Mouse (Mus musculus) hindbrain, embryonic 15.5 days (tissue): ENCODE results near the gene Ing2. TPM values are rescaled to one million over a fixed set of nuclear protein-coding genes. Genes with fewer than 3 reads are reported as not detected.

ENCODE experiments used
- ATAC-seq: fragments of 200-750 bp; cut with Nextera tagmentation; 2 replicates; pipeline ENCODE4 v1.8.0; 2017; ENCODE audit warnings: low read depth, moderate number of reproducible peaks, moderate TSS enrichment; ENCODE audit not compliant: low FRiP score
- H3K27ac ChIP-seq: fragments of 300-500 bp; sonication (generic); replicated peaks from 2 replicates; pipeline ENCODE4 v1.5.1; 2015; ENCODE audit warnings: mild to moderate bottlenecking, inconsistent platforms
- H3K27me3 ChIP-seq: fragments of 300-500 bp; sonication (generic); 2 replicates; pipeline ENCODE4 v1.6.1; 2015; ENCODE audit warnings: control low read depth, inconsistent platforms
- H3K36me3 ChIP-seq: fragments of 300-500 bp; sonication (generic); 2 replicates; pipeline ENCODE4 v1.6.1; 2015; ENCODE audit warnings: control low read depth, inconsistent platforms
- H3K4me1 ChIP-seq: fragments of 300-500 bp; sonication (generic); replicated peaks from 2 replicates; pipeline ENCODE4 v1.6.1; 2015; ENCODE audit warnings: control low read depth, inconsistent platforms
- H3K4me2 ChIP-seq: fragments of 300-500 bp; sonication (generic); 2 replicates; pipeline ENCODE4 v1.6.1; 2015; ENCODE audit warnings: moderate library complexity, mild to moderate bottlenecking, inconsistent platforms
- H3K4me3 ChIP-seq: fragments of 300-500 bp; sonication (generic); 2 replicates; pipeline ENCODE4 v1.5.1; 2015; ENCODE audit warnings: mild to moderate bottlenecking, inconsistent platforms
- H3K9ac ChIP-seq: fragments of 300-500 bp; sonication (generic); 2 replicates; pipeline ENCODE4 v1.6.1; 2015; ENCODE audit warnings: inconsistent platforms
- H3K9me3 ChIP-seq: fragments of 300-500 bp; sonication (generic); 2 replicates; pipeline ENCODE4 v1.6.1; 2016; ENCODE audit warnings: control low read depth, inconsistent platforms
- WGBS: fragments of 180-500 bp; shearing (Covaris S2); methylation state at CpG from one replicate; pipeline ENCODE4 v1.1.7; 2015; 5-methylcytosine and 5-hydroxymethylcytosine counted together
- polyA plus RNA-seq: library from polyadenylated mRNA; unstranded; fragments of >200 nt; fragmentation: Nextera tagmentation; extraction: Ambion mirVana; gene quantifications from 2 replicates; pipeline ENCODE4 v1.2.1, GENCODE M21; 2015

Gene Ing2
- polyA plus RNA-seq, 1 experiment from 2014 or later, result 6.7 TPM

DNA sequence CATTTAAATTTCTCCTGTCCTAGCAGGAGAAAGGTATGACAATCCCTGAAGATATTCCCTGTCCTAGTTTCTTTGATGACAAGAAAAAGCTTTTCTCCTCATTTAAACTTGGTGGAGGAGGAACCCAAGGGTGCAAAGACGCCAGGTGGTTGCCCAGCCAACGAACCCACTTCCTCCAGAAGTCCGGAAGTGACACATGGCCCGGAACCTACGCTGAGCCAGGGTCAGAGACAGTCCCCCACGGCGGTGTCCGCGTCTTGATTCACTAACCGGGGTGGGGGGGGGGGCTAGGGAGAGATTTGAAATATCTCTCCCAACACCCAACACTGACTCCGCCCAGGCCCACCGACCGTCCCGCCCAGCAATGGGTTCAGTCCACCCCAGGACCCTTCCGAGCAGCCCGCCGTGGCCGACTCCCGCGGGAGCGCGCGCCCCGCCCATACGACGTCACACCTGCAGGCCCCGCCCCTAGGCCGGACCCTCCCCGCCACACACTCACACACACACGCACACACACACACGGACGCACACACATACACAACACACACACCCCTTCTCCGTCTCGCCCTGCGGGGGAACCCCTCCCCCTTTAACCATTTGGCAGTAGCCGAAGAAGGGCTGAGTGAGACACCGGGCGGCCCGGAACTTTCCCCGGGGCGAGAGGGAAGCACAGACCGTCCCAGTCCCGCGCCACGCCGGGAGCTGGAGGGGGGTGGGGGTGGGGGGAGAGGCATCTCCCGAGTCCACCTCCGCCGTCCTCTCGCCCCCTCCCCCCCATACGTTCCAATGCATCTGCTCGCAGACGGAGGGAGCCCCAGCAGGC, 1.8 kb downstream of the Ing2 start:
- H3K27me3 ChIP-seq, result no peaks in the 10 kb centered on the region
- peak overlapping the region; percentile 95 for H3K4me3 ChIP-seq
- H3K9ac ChIP-seq, result peak overlapping the region; percentile 78
- ATAC-seq, result peak; percentile 71
- WGBS, result under 1% methylated on average over 51 of the region's 53 CpGs
- H3K36me3 ChIP-seq, result 0 out of 2 replicates have a peak, but pooled peaks cover 5% of the 10 kb centered on the region
- peaks cover 12% of the 10 kb centered on the region; the same call in 1 of the 2 replicates for H3K4me1 ChIP-seq
- H3K4me2 ChIP-seq, result peak overlapping the region; percentile 56
- H3K27ac ChIP-seq, result peak overlapping the region; percentile 91
- no peaks in the 10 kb centered on the region for H3K9me3 ChIP-seq

DNA sequence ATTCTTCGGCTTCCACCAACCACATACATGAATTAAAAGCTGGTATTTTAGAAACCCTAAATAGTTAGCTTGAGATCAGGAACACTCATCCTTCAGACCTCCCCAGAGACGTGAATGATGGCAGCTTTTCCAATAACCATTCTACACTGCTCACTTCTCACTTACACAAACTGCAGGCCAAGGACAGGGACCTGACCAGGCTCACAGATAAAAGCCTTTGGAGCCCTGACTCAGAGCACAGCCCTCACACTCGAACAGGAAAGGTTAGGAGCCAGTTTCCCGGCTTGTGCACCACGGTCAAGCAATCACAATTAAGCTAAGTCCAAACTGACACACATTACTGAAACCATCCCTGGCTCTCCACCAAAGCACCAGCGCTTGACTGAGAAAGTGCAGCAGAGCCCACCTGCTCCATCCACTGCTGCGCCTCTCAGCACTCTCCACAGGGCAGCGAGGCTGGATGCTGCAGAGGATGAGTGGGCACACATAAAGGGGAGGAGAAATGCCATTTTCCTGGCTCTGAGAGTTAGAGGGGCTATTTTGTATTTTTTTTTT, 11.0 kb downstream of the Ing2 start:
- Histone ChIP-seq H3K27ac (no peak overlapping the region), H3K27me3 (no peaks in the 10 kb centered on the region), H3K4me3 (no peak overlapping the region), H3K9ac (no peak overlapping the region), H3K9me3 (no peaks in the 10 kb centered on the region), H3K4me2 (no peak overlapping the region), H3K36me3 (peaks cover 12% of the 10 kb centered on the region), H3K4me1 (no peaks in the 10 kb centered on the region)
- WGBS, result 76% methylated on average over 8 of the region's 8 CpGs
- no peak for ATAC-seq

DNA sequence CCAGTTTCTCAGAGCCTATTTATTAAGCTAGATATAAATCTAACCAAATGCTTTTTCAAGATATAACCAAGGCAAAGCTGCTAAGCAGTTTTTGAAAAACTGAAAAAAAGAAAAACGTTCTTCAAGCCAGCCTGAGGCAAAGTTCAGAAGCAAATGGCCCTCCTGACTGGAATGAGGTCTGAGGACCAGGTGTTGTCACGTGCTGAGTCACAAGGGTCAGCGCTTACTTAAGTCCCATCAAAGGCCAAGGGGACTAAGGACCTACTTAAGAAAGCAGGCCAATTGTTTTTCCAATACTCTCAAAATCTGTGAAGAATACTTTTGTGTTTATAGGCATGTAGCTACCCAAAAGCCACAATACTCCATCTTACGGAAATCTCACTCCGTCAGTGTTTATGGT, 12.2 kb downstream of the Ing2 start:
- Histone ChIP-seq H3K27me3 (no peaks in the 10 kb centered on the region), H3K4me1 (no peaks in the 10 kb centered on the region), H3K27ac (no peak overlapping the region), H3K36me3 (peaks cover 6% of the 10 kb centered on the region), H3K4me3 (no peak overlapping the region), H3K4me2 (no peak overlapping the region), H3K9me3 (no peaks in the 10 kb centered on the region), H3K9ac (no peak overlapping the region)
- WGBS, result 92% methylated on average over 5 of the region's 5 CpGs
- no peak for ATAC-seq

DNA sequence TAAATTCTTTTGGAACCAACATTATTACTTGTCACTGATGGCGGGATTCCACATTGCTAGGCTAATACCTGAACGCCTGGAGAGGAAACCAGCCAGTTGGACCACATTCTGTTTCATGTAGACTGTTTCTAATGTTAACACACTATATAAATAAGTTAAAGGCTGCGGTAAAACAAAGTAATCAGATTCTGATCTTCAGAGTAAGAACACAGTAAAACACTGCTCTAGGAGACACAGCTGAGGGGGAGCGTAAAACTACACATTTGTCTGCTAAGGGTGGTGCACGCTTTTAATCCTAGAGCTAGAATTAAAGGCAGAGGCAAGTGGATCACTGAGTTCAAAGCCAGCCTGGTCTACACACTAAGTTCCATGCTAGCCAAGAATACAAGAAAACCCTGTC, 12.6 kb downstream of the Ing2 start:
- Histone ChIP-seq H3K4me2 (no peak overlapping the region), H3K27me3 (no peaks in the 10 kb centered on the region), H3K27ac (no peak overlapping the region), H3K4me1 (no peaks in the 10 kb centered on the region), H3K36me3 (peaks cover 1% of the 10 kb centered on the region), H3K9me3 (no peaks in the 10 kb centered on the region), H3K4me3 (no peak overlapping the region), H3K9ac (no peak overlapping the region)
- no peak for ATAC-seq
- WGBS, result 96% methylated on average over 5 of the region's 5 CpGs

DNA sequence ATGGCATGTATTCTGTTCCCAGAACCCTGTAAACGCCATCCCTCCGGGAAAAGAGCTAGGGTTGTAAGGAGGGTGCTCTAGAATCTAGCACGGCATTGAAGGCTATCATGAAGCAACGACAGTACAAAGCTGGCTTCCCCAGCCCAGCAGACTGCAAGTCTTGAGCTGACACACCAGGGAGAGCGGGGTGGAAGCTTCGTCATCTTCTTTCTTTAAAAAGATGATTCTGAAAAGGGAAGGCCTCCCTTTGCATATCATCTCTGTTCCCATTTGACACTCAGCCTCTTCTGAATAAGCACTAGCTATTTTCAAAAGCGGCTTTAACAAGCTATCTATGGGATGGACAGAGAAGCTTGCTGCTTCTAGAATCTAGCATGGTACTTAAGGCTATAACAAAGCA, 15.0 kb downstream of the Ing2 start:
- 92% methylated on average over 7 of the region's 7 CpGs for WGBS
- ATAC-seq, result no peak
- Histone ChIP-seq H3K9me3 (no peaks in the 10 kb centered on the region), H3K27me3 (no peaks in the 10 kb centered on the region), H3K27ac (no peak overlapping the region), H3K36me3 (no peaks in the 10 kb centered on the region), H3K4me1 (no peaks in the 10 kb centered on the region), H3K4me3 (no peak overlapping the region), H3K9ac (no peak overlapping the region), H3K4me2 (no peak overlapping the region)

DNA sequence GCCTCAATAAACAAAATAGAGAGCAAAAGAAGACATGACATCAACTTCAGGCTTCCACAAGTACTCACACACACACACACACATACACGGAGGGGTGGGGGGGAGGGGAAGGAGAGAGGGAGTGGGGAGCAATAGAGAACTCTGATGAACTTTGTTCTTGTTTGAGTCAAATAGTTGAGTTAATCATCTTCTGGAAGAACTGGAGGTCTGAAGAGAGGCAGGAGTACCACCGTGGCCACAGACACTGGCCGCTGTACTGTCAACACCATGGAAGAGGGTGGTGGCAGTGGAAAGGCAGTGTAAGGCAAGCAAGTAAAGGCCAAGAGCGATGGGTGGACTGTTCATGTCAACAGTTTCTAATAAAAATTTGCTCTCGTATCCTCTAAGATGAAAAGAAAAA, 15.9 kb downstream of the Ing2 start:
- H3K4me2 ChIP-seq, result no peak overlapping the region
- 95% methylated on average over 5 of the region's 5 CpGs for WGBS
- H3K27me3 ChIP-seq, result no peaks in the 10 kb centered on the region
- H3K4me3 ChIP-seq, result no peak overlapping the region
- no peak overlapping the region for H3K9ac ChIP-seq
- ATAC-seq, result no peak
- no peak overlapping the region for H3K27ac ChIP-seq
- H3K4me1 ChIP-seq, result no peaks in the 10 kb centered on the region
- no peaks in the 10 kb centered on the region for H3K9me3 ChIP-seq
- H3K36me3 ChIP-seq, result no peaks in the 10 kb centered on the region

DNA sequence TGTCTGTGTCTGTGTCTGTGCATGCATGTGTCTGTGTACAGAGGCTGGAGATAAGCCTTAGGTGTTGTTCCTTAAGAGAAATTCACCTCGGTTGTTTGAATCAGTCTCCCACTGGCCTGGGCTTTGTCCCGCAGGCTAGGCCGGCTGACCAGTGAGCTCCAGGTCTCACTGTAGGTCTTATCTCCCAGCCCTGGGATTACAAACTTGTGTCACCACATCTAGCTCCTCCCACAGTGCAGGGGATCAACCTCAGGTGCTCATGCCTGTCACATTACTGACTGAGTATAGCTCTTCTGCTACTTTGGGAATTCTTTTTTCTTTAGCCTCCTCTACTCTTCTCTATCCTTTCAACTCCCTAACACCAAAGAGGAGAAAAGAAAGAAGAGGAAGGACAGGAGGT, 20.9 kb downstream of the Ing2 start:
- 84% methylated on average over 3 of the region's 3 CpGs for WGBS
- Histone ChIP-seq H3K27me3 (no peaks in the 10 kb centered on the region), H3K9me3 (no peaks in the 10 kb centered on the region), H3K9ac (no peak overlapping the region), H3K4me1 (no peaks in the 10 kb centered on the region), H3K4me2 (no peak overlapping the region), H3K36me3 (no peaks in the 10 kb centered on the region), H3K27ac (no peak overlapping the region), H3K4me3 (no peak overlapping the region)
- ATAC-seq, result no peak

DNA sequence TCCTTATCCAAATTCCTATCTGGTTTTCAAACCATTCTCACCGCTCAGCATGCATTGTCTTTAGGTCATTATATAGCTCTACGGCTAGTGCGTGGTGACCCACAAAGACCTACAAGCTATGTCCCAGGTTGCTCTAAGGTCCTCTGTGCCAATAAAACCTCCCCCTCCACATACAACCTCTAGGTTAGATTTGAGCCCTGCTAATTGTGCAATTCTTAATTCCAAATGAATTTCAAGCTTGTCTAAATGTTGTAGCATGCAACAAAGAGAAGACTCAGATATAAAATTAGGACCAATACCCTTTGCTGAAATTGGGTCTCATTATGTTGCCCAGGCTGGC, 22.6 kb downstream of the Ing2 start:
- Histone ChIP-seq H3K27ac (no peak overlapping the region), H3K4me3 (no peak overlapping the region), H3K9ac (no peak overlapping the region), H3K4me1 (no peaks in the 10 kb centered on the region), H3K9me3 (no peaks in the 10 kb centered on the region), H3K4me2 (no peak overlapping the region), H3K27me3 (no peaks in the 10 kb centered on the region), H3K36me3 (no peaks in the 10 kb centered on the region)
- no peak for ATAC-seq
- WGBS, result 84% methylated on average over 3 of the region's 3 CpGs

DNA sequence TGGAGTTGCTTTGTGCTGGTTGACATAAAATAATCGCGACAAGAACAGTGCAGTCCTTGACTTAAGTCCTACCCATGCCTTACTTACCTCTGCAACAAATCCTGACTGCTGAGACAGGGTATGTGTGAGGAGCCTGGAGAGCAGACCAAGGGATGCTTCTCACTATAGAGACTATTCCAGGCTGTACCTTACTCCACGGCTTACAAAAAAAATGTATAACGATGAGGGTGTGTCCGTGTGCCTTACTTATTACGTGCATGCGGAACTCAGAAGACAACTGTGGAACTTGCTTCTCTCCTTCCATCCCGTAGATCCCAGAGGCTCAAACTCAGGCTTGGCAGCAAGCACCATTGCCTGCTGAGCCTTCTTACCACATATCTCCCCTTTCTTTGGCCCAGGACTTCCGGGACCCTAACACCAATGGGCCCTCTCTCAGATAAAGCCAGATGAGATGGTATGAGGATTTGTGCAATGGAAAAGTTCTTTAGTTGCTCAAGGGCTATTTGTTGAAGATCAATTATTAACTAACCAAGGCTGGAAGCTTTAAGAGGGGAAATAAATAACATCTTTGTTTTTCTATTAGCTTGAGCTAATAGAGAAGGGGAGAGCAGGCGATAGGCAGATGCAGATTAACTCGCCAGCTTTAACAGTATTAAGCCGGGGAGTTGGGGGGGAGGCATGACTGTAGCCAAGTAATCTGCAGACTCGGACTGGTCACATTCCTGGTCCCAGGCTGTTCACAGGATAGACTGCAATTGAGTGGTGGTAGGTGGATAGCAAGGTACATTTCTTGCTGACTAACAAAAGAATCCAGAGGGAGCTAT, 23.2 kb downstream of the Ing2 start:
- no peak overlapping the region for H3K27ac ChIP-seq
- 85% methylated on average over 13 of the region's 13 CpGs for WGBS
- H3K9me3 ChIP-seq, result no peaks in the 10 kb centered on the region
- H3K4me1 ChIP-seq, result no peaks in the 10 kb centered on the region
- no peaks in the 10 kb centered on the region for H3K36me3 ChIP-seq
- H3K4me3 ChIP-seq, result no peak overlapping the region
- H3K27me3 ChIP-seq, result no peaks in the 10 kb centered on the region
- no peak overlapping the region for H3K9ac ChIP-seq
- no peak for ATAC-seq
- no peak overlapping the region for H3K4me2 ChIP-seq

DNA sequence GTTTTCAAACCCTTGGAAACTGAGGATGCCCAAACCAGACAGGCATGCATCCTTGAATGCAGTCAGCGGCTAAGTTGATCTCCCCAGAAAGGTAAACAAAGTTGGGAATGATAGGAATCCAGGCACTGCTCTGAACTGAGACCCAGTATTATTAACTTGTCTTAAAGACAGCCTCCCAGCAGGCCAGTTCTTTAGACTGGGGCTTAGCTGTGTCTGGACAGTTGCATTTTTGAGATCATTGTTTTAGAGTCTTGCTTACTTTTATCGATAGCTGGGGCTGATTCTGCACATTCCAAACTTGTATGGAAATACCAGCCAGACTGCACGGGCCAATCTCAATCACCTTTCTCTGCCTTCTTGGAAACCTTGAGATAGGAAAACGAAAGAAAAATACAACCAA, 24.5 kb downstream of the Ing2 start:
- no peak overlapping the region for H3K4me3 ChIP-seq
- H3K4me2 ChIP-seq, result no peak overlapping the region
- no peaks in the 10 kb centered on the region for H3K27me3 ChIP-seq
- H3K36me3 ChIP-seq, result no peaks in the 10 kb centered on the region
- H3K9me3 ChIP-seq, result 0 out of 2 replicates have a peak, but pooled peaks cover 5% of the 10 kb centered on the region
- no peak overlapping the region for H3K9ac ChIP-seq
- no peak for ATAC-seq
- no peak overlapping the region for H3K27ac ChIP-seq
- 76% methylated on average over 4 of the region's 4 CpGs for WGBS
- H3K4me1 ChIP-seq, result no peaks in the 10 kb centered on the region

DNA sequence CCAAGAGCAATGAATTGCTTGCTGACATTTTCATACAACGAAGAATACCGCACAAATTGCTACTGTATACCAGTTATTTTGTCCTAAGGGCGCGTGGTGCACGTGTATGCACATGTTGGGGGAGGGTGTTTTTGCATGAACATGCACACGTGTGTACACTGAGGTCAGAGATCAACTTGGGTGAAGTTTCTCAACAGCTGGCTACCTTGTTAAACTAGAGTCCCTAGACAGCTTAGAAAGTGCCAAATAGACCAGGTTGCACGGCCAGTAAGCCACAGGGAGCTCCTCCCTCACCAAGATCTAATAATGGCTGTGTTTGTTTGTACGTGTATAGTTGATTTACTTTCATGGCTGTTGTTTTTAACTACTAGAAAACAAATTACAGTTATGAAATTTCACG, 25.8 kb downstream of the Ing2 start:
- H3K4me2 ChIP-seq, result no peak overlapping the region
- H3K4me1 ChIP-seq, result no peaks in the 10 kb centered on the region
- 0 out of 2 replicates have a peak, but pooled peaks cover 5% of the 10 kb centered on the region for H3K9me3 ChIP-seq
- no peak for ATAC-seq
- no peak overlapping the region for H3K9ac ChIP-seq
- no peaks in the 10 kb centered on the region for H3K27me3 ChIP-seq
- no peak overlapping the region for H3K27ac ChIP-seq
- no peak overlapping the region for H3K4me3 ChIP-seq
- 91% methylated on average over 9 of the region's 9 CpGs for WGBS
- no peaks in the 10 kb centered on the region for H3K36me3 ChIP-seq

DNA sequence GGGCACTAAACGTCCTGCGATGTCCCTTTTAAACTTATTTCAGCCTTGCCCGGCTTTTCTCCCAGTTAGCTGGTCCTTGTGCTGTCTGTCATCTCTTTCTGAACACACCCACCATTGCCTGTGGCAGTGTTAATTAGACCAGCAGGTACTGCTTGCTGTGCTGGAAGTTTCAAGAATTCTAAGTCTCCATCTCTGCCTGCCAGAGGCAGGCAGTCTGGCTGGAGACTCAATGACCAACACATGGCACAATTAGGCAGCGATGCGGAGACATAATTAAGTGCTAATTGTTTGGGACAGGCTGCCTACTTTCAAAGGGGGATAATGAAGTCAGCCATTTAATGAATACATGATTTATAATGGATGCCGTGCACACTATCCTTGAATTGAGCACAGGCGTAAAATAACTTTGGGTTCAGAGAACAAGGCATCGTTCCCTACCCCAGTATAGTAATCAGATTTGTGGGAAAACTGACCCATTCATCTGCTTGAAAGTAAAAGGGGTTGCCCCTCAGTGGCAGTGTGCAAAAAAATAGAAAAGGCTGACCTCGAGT, 32.8 kb downstream of the Ing2 start:
- no peak overlapping the region for H3K4me3 ChIP-seq
- no peaks in the 10 kb centered on the region for H3K27me3 ChIP-seq
- no peak overlapping the region for H3K9ac ChIP-seq
- H3K4me1 ChIP-seq, result no peaks in the 10 kb centered on the region; the same call in 1 of the 2 replicates
- ATAC-seq, result no peak
- no peak overlapping the region for H3K4me2 ChIP-seq
- 52% methylated on average over 9 of the region's 9 CpGs for WGBS
- H3K9me3 ChIP-seq, result 0 out of 2 replicates have a peak, but pooled peaks cover 5% of the 10 kb centered on the region
- H3K36me3 ChIP-seq, result no peaks in the 10 kb centered on the region
- H3K27ac ChIP-seq, result no peak overlapping the region
